Mouse (Mus musculus) fat pad, adult 2 months (tissue): ENCODE data around the gene Appl1.
"Not testable (repeated sequence)": the region's sequence is repeated elsewhere in the genome, so short reads cannot be mapped to it uniquely, and the experiment has no call there.

ENCODE experiments used
- DNase-seq: peaks from one replicate; pipeline ENCODE4 v3.0.0-alpha.2; 2011; ENCODE audit warnings: low read depth, low spot score; ENCODE audit errors: extremely low read depth

The Appl1 gene

DNA sequence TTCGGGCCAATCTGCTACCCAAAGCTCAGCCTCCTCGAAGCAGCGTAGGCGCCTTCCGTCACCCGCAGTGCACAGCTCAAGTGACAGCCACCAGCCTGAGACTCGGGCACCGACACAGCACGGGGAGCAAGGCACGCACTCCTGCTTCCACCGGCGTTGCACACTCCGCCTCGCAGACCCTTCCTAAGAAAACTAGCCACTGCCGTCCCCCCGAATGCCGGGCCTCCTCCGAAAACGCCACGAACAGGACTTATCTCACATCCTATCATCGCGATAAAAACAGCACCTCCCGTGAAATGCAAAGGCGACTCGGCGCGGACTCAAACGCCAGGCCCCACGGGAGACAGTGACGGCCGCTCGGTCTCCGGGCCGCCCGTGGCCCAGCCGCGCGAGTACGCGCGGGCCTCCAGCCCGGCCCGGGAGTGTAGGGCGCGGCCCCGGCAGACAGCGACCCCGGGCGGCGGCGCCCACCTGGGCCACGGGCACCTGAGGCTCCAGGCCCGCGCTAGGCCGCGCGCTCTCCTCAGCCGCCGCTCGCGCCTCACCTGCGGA, 1.1 kb downstream of the Appl1 start:
- DNase-seq = no peak

DNA sequence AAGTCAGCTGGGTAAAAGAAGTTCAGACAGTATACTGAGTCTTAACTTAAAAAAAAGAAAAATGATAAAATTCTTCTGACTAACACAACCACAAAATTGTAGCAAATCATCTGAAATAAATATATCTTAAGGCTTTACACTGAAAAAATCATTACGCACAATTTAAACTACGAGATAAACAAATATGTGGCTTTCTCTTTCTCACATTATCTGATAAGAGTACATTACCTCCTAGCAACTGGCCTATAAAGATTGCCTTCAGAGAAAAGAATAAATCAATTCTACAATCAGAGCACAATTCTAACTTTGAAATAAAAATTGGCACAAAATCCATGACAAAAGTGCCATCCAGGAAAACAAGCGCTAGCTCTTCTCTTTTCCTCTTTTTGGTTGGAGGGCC, 1.9 kb downstream of the Appl1 start:
- DNase-seq = no peak

DNA sequence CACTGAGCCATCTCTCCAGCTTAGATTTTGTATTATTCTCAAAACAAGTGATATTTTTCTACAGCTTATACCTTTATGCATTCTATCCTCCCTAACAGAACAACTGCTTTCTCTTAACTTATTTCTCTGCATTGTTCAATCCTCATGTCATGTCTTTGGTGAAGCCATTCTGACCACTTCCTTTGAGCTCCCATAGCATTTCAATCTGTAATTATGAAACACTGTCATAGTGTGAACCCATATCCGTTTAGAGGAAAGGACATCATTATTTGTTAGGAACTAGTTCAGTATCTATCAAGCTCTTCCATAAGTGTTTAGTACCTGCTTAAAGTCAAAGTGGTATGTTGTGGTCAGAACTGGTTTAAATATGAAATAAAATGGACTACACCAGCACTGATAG, 10.5 kb downstream of the Appl1 start:
- DNase-seq = no peak

DNA sequence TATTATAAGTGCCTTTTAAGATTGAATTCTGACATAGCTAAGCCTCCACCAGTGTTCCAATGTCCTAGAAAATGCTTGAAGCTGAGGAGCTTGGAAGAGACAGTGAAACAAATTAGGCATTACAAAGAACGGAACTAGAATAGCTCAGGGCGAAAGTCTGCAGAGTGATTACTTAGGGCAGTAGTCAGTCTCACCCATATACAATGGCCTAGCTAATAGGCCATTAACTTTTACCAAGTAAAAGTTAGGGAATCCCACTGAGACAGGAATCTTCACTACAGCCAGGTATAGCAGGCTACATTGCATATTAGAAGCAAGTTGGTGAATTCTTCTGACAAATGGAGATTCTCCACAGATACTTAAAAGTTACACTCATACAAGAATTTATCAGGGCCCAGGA, 14.9 kb downstream of the Appl1 start:
- not testable (repeated sequence) for DNase-seq

DNA sequence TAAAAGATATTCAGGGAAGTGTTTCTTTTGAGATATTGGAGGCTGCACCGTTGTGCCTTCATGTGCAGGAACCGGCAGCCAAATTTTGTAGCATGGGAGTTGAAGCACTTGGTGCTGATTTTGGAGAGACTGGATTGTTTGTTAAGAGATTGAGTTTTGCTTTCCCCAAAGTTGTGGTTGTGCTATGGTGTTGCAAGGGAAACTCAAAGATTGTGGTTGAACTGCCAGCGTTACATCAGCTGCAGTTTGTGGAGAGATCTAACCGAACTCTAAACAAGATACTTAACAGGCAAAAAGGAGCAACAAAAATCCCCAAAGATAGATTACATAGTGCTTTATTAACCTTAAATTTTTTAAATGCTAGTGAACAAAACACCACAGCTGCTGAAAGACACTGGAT, 35.5 kb downstream of the Appl1 start:
- no peak for DNase-seq

DNA sequence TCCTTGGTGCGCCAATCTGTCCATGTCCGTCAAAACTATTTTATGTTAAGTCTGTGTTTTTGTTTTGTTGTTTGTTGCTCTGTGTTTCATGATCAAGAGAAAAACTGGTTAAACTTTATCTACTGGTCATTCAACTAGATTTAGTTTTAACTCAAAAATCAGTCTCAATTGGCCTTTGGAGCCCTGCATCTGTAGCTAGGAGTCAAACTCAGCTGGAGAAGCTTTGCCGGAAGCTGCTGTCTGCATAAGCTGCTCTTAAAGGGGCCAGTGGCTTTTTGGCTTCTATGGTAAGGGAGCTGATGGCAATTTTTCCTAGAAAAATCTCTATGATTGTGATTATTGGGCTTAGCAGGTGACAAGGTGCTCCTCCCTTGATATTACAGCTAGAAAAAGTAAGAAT, 36.1 kb downstream of the Appl1 start:
- no peak for DNase-seq

DNA sequence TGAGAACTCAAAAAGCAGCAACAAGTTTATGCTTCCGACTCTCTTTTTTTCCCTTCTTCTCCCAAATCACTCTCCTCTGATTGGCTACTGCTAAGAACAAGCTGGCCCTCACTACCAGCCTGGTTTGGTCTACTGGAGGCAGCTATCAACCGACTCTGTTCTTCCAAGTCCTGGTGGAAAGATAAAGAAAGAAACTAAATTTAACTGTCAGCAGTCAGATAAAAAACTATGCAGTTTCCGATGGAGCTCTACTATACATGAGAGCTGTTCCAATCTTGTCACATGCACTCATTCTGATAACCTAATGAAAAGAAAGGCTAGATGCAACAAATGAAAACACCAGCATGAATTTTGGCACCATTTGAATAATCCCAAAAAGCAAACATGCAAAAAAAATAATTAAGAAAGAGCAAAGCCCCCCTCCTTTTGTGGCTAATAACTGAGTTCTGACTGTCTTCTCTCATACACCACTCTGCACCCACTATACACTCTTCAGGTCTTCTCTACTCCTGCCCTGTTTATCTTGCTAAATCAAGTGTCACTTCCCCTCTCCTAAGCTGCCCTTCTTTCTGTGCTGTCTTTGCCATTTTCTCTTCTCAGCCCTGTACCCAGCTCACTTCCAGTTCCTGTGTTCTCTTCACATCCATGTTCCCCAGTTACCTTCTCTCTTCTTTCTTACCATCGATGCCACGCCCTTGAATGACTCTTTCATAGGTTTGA, 47.2 kb downstream of the Appl1 start:
- DNase-seq = no peak

DNA sequence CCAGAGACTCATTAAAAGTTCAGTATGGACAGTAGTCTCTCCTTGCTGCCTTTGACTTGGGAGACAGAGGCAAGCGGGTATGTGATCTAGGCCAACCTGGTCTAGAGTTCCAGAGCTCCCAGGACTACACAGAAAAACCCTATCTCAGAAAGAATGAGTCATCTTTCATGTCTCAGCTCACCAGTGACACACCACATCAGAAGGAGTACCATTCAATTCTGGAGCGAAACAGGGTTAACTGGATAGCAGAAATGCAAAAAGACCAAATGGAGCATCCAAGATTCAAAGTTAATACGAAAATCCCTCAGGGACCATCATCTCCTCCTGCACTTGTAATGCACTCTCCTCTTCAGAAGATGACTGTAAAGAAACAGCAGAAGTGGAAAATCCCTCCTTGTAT, 51.7 kb downstream of the Appl1 start:
- DNase-seq = no peak

DNA sequence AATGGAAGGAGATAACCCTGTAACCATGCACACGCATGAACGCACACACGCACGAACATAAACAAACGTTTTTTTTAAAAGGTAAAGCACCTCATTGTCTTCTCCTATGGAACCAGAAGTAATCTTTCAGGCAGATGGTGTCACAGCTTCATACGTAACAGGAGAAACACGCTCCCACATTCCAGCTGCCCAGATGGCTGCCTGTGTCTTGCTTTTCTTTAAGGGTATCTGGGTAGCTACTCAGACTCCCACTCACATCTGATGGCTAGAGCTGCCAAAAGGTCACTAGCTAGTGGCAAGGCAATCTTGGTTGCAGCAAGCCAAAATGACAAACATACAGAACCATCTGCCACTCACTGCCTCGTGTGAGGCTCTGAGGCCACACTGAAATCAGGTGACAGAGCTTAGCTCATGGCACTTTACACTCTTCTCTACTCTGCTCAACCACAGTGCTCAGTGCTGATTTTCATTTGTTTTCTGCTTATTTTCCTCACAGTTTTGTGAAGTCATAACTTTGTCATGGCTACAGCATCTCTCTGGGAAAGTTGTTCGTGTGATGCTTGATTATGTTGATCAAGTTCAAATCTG, 57.3 kb downstream of the Appl1 start:
- DNase-seq = no peak

DNA sequence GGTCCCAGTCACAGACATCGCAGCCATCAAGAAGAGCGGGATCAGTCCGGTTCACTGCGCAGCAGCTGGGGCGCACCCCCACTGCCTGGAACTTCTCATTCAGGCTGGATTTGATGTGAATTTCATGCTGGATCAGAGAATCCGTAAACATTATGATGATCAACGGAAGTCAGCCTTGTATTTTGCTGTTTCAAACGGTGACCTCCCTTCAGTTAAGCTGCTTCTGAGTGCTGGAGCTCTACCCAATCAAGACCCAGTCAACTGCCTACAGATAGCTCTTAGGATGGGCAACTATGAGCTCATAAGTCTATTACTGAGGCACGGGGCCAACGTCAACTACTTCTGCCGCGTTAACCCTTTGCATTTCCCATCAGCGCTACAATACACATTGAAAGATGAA, 59.2 kb downstream of the Appl1 start:
- DNase-seq = no peak

DNA sequence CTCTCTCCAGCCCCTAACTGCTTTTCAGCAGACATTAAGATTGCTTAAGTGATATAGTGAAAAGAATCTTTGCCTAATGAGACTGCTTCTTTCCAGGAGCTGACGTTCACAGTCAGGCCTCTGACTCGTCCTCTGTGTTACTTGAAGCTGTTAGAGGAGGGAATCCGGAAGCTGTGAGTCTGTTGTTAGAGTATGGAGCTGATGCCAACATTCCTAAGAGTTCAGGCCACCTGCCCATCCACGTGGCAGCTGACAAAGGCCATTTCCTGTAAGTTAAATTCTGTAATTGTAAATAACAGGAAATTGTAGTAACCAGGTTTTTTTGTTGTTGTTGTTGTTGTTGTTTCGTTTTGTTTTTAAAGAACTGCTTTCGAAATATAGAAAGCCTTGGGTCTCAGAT, 59.8 kb downstream of the Appl1 start:
- DNase-seq = no peak

DNA sequence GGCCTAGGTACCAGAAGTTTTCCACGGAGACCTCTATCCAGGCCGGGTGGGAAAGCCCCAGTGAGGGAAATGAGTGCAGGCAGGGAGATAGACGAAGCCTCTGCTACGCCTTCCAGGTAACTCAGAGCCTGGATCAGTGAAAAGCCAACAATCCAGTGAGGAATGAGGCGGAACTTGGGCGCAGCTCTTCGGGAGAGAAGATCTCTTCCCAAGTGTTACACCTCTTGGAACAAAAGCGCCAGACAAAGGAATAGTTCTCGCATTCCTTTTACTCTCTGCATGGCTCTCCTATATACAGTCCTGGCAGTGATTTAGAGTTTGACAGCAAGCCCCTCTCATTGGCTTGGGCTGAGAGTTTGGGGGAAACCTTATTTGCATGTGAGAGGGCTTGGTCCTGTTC, 60.6 kb downstream of the Appl1 start:
- DNase-seq = not testable (repeated sequence)

DNA sequence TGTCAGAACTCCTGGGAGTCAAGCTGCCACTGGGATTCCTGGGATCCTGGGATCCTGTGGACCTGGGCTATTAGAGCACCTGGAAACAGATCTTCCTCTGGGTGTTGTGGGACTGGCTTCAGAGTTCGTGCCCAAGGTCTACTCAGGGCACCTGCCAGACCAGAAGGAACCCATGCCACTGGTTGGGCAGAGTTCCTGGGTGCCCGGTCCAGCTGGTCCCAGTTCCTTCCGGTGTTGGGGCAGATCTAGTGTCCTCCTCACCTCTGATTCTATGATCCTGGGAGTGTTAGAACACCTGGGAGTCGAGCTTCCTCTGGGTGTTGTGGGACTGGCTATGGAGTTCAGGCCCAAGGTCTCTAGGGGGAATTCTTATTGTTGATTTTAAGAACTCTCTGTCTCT, 63.6 kb downstream of the Appl1 start:
- no peak for DNase-seq

DNA sequence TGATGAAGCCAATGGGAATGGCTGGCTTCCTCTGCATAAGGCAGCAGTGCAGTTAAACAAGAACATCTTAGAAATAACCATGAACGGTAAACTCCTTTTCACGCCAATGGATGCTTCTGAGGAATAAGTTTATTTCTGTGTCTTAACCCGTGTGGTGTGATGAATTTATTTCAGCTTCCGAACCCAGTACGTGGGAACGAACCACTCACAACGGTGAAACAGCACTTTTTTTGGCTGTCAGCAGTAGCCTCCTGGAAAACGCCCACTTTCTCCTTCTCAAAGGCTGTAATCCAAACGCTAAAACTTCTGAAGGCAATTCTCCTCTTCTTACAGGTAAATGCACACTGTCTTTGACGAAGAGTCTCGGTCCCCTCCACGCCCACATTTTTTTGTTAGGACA, 70.1 kb downstream of the Appl1 start:
- no peak for DNase-seq

DNA sequence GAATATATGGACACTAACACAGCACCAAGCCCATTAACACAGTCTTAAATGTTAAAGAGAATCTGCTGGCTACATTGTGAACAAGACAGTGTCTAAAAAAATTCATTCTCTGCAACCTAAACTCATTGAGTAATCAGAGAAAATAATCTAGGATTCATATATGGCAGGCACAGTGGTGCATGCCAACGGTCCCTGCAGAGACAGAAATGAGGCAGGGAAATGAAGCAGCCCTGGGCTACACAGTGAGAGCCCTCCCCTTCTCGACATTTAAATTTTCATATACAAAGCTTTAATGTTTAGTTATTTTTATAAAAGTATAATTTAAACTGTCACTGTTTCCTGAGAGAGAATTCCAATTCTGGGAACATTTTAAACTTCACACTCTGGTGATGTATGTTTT, 71.5 kb downstream of the Appl1 start:
- no peak for DNase-seq

DNA sequence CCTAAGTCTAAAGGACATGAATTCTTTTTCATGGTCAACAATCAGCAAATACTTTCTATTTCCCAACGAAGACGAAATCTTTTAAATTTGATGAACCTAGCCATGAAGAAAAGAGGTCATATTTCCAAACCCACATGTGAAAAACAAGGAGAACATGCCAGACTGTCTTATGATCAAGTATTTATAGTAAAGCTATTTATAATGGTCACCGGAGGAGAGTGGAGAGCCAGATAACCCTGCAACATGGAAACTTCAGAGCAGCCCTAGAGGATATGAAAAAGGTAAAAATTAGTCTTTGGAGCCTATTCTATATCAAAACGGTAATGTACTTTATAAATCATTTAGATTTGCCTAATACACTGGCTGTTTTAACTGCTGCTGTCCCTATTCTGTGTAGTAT, 76.6 kb downstream of the Appl1 start, which contains the start of gene Asb14:
Gene Asb14 (plus strand): TSS at position 166 of the 400 bp plus-strand sequence.
- DNase-seq = no peak

DNA sequence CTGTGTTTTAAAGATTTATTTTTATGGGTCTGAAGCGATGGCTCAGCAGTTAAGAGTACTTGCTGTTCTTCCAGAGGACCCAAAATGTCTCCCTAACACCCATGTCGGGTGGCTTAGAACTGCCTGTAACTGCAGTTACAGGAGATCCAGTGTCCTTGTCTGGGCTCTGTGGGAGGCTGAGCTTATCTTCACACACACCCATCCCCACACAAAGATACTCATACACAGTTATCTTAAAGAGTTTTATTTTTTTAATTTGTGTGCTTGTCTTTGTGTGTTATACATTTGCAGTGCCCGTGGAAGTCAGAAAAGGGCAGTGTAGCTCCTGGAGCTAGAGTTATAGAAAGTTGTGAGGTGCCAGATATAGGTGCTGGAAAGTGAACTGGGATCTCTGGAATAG, 80.3 kb downstream of the Appl1 start:
- DNase-seq = no peak

DNA sequence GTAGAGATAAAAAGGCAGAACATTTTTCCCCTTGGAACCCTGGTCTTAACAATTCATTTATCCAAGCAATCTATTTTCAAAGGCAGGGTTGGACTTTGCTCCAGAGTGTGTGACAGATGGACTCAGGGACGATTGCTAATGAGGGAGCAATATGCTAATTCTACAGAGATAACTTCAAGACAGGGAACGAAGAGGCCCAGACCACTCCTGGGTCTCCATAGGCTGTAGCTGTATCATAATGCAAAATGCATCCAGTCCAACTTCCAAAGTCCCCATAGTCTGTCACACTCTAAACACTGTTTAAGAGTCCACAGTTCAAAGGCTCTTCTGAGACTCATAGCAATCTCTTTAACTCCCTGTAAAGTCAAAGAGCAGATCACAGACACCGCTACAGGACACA, 83.8 kb downstream of the Appl1 start:
- DNase-seq = no peak

DNA sequence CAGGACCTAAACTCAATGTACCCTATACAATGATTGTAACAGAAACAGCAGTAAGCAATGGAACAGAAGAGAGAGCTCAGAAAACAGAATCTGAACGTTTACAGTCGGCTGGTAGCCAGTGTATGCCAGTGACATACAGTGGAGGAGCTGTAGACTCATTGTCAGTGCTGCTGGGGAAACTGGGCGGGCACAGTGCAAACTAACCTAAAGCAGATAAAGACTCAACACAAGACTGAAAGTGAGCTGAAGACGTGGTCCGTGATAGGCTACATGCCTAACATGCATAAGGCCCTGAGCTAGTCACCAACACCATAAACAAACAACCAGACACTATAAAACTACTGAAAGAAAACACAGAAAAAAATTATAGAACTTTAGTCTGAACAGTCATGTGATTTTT, 89.3 kb downstream of the Appl1 start:
- no peak for DNase-seq

DNA sequence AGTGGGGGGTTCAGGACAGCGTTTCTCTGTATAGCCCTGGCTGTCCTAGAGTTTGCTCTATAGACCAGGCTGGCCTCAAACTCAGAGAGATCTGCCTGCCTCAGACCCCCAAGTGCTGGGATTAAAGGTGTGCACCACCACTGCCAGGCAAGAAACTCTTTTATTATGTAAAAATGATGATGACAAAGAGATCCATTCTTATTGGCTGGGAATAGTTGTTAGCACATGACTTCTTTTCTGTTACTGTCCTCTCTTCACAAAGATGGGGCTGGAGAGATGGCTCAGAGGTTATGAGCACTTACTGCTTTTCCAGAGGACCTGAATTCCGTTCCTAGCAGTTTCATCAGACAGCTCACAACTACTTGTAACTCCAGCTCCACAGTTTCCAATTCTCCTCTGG, 91.1 kb downstream of the Appl1 start:
- no peak for DNase-seq

DNA sequence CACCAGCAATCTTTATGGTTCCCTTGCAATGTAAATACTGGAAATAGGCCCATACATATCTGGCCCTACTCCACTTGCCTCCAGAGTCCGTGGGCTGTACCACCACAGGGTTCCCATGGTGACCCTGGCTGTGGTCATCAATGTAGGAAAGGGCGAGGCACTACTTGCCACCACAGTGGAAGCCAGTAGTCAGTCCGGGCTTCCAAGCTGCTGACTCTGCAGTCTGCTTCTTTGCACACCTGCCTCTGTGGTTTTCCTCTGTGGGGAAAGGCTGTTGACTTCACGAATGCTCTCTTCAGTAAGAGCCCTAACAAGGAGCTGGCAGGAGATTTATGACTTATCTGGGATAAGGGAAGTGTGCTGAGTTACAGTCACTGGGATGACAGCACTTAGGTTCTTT, 92.3 kb downstream of the Appl1 start:
- no peak for DNase-seq
